8 mouse cellular contexts compared by ENCODE assay signal in genomic region chr11:69990850-69991691, GRCm38 (mm10). TPM values are rescaled to one million over a fixed set of nuclear protein-coding genes. Genes with fewer than 3 reads are reported as not detected.
DNase-seq lines count a peak whose midpoint lies in the region; ATAC-seq lines count a peak whose summit lies in the region.

Gene Gabarap, plus strand, starts transcription at chr11:69991143.

- H3K9ac ChIP-seq in hindbrain, embryonic 11.5 days (ENCODE audit: low read depth, low read length): peak within 1 kb of the TSS; percentile 85

- H3K9me3 ChIP-seq in hindbrain, embryonic 11.5 days (ENCODE audit: control insufficient read depth, low read length): no peaks in the 10 kb centered on the region

- WGBS in hindbrain, embryonic 11.5 days: under 1% methylated on average over 40 of the region's 40 CpGs

- H3K4me1 ChIP-seq in hindbrain, embryonic 11.5 days (replicated peaks; ENCODE audit: control insufficient read depth, insufficient read depth, low read length): peaks cover 8% of the 10 kb centered on the region

- H3K27ac ChIP-seq in hindbrain, embryonic 11.5 days (ENCODE audit: low read depth, low read length): peak within 1 kb of the TSS; percentile 80

- H3K4me3 ChIP-seq in hindbrain, embryonic 11.5 days (ENCODE audit: low read depth, low read length): peak within 1 kb of the TSS; percentile 65

- peaks cover 9% of the 10 kb centered on the region; the same call in 1 of the 2 replicates for H3K36me3 ChIP-seq in hindbrain, embryonic 11.5 days (ENCODE audit: control insufficient read depth, insufficient read depth, low read length)

- DNase-seq in Muller cell, postnatal 12 days (ENCODE audit: inconsistent ontology term): peak; percentile 98
- DNase-seq in cerebellum, adult 9-11 months: peak; percentile 94
- peak; percentile 92 to 98 for DNase-seq in frontal cortex, adult 2 months (ENCODE audit: extremely low spot score in 1 of 2, low spot score in 1 of 2)
- DNase-seq in hindbrain, embryonic 11.5 days (ENCODE audit: low spot score): peak; percentile 95
- DNase-seq in layer of hippocampus, postnatal 10 days (ENCODE audit: low spot score in 2 of 2): peak; percentile 97
- DNase-seq in lung, postnatal 10 days: peak; percentile 99
- peak; percentile 94 for DNase-seq in ovary, postnatal 36 days (ENCODE audit: low spot score)
- DNase-seq in thymus, postnatal 25 days: peak; percentile 95

- peak; percentile 70 for ATAC-seq in hindbrain, embryonic 11.5 days (ENCODE audit: low FRiP score)

- no peaks in the 10 kb centered on the region for H3K27me3 ChIP-seq in hindbrain, embryonic 11.5 days (ENCODE audit: control insufficient read depth, insufficient read depth, low read length)

- peak within 1 kb of the TSS; percentile 75 for H3K4me2 ChIP-seq in hindbrain, embryonic 11.5 days (replicated peaks; ENCODE audit: low read depth, low read length)

RNA-seq across cellular contexts. Expression of gene Gabarap, which starts in this region (rescaled TPM):
- polyA plus RNA-seq in frontal cortex, adult 2 months (2012; rRNA removed): 291 and 371 TPM in 2 replicates
- 621 and 643 TPM in 2 replicates for polyA plus RNA-seq in hindbrain, embryonic 11.5 days (2014; fragmentation: Nextera tagmentation; extraction: Ambion mirVana)
- 100 to 1,000 TPM; 256 to 267 TPM for total RNA-seq in layer of hippocampus, postnatal 10 days (2021)

Comparison
In these comparisons a context has a peak if more than half of its experiments do, and no peak if none do; other contexts are left out.
1. Peak in every context shown above with its lines: DNase-seq, ATAC-seq, H3K4me3 ChIP-seq and H3K27ac ChIP-seq.